Mouse (Mus musculus): ENCODE data around the gene Znrf1.

DNA sequence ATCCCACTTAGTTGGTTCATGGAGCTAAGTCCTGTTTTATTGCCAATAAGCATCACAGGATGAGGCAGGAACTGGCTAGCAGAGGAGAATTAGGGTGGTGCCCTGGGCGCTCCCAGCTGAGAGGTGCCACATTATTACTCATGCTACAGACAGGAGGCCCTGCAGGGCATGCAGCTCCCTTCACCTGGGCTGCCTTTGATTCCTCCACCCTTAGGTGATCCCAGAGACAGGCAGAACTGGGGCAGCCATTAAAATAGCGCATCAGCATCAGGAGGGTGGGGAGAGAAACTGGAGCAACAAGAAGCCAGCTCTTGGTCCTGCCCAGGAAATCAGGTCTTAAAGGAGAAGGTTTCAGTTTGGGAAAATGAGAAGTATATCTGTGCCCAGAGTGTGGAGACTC lies 69.1 kb downstream of the Znrf1 start:
- TF ChIP-seq KAT2A (IDR thresholded peaks at IDR 0.05; ENCODE audit: insufficient replicate concordance, low read length), result no peak
- no peak for TF ChIP-seq CTCF (conservative IDR thresholded peaks at IDR 0.05 in 1 of 2, IDR thresholded peaks at IDR 0.05 in 1 of 2; ENCODE audit: low read depth in 2 of 2, low read length in 2 of 2)
- TF ChIP-seq POLR2A (IDR thresholded peaks at IDR 0.05; ENCODE audit: low read depth, low read length), result no peak
